Mouse (Mus musculus) MN1 (cell line): ENCODE data around the gene Palld.

Source experiments
- DNase-seq: peaks from one replicate; pipeline ENCODE4 v3.0.0-alpha.2; 2016; ENCODE audit warnings: low spot score

Palld gene

GRCm38 (mm10) chr8:61685280-61685679 lies 217.2 kb downstream of the Palld start:
- DNase-seq, result no peak

GRCm38 (mm10) chr8:61684280-61684939 lies 218.1 kb downstream of the Palld start:
- DNase-seq, result no peak

DNA sequence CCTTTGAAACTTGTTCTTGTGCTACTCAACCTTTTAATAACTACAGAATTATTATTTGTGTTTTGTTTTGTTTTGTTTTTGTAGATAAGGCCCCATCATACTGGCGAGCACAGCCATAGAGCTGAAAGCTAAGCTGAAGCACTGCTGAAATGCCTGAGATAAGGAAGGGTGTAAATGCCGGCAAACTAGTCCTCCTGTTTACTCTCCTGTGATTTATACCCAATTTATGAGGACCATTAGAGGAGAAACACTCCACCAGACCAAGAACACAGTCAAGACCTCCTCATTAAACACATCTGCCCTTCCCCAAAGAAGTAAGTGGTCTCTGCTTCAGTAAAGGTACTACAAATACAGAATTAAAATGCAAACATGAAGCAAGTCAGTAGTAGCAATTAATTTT lies 219.6 kb downstream of the Palld start:
- no peak for DNase-seq

DNA sequence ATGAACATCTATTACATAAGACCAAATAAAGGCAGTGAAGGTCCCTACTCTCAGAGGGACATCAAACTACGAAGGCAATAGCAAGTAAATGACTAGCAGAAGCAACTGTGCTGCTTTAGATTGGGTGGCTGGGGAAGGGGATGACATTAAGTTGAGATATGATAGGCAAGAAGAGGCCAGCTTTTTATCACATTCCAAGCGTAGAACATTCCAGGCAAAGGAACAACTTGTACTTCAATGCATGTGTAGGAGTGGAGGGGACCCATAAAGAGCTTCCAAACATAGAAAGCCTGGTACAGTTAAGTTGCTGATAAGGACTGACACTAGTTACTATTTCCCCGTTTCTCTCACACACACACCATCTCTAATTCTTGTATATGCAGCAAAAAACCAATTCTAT lies 221.3 kb downstream of the Palld start:
- DNase-seq, result no peak

DNA sequence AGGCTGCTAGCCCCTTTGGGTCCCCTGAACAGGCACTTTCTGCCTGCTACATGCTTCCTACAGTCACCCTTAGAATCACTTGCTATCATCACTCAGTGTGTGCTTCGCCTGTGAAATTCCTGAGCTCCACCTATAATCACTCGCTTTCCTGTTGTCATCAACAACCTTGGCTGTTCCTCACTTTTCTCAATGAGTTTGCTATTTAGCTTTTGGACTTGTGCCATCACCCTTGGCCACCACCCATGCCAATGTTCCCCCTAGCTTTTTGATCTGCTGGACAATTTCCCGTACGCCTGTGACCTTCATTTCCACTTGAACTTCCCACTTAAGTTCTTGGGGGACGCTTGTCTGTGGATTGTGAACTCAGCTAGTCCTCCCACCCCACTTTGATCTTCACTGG lies 225.3 kb downstream of the Palld start:
- DNase-seq, result no peak

GRCm38 (mm10) chr8:61671151-61671550 lies 231.3 kb downstream of the Palld start:
- DNase-seq, result no peak

- DNase-seq, result no peak
These were observed 232.1 kb downstream of the Palld start for GRCm38 (mm10) chr8:61670376-61670775.

DNA sequence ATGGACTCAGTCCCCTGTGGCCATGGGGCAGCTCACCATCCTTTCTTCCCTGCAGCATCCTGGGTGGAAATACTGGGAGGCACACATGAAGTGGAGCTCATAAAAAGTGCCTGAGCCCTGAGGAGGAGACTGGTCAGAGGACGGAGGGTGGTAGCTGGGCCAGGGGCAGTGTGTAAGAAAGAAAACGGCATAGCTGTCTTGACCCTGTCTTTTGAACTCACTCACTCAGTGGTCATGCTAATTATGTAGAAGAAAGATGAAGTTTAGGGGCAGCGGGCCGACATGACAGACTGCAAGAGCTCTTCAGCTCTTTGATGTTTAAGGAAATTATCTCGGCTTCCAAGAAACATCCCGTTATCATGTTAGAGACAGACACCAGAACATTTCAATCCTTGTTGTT lies 235.6 kb downstream of the Palld start:
- DNase-seq, result no peak

DNA sequence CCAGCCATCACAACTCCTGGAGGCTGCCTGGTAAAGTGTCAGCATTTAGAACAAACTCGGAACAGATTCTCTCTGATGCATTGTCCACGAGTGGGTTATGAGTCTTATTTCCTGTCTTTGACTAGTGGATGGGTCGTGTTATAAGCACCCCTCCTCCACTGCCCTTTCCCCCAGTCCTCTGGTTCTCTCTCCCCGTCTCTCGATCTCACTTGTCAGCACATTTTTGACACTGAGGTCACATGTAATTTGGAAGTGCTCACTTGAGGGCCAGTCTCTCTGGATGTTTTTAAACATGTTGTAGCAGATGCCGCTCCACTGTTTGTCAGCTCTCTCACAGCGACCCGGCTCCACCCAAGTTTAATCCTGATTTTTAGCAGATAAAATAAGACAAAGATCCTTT lies 237.5 kb downstream of the Palld start:
- DNase-seq, result no peak

GRCm38 (mm10) chr8:61664162-61664561 lies 238.3 kb downstream of the Palld start:
- no peak for DNase-seq

GRCm38 (mm10) chr8:61662829-61663228 lies 239.7 kb downstream of the Palld start:
- no peak for DNase-seq

GRCm38 (mm10) chr8:61661611-61662010 lies 240.9 kb downstream of the Palld start:
- no peak for DNase-seq

DNA sequence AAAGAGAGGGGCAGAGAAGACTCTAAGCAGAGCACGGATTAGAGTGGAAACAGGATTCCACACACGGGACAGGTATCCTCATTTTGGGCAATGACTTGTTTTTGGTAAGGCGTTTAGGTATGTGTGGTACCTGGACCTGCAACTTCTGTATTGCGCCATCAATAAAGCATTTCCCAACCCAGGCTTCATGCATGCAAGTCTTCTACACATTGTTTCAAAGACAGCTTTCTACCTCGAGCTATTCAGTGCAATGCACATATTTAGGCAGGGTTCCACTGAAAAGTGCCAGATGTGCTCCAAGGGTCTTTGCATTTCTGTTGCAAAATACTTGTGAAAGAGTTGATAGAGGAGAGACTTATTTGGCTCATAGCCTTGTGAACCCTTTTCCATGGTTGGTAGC lies 241.5 kb downstream of the Palld start:
- DNase-seq, result no peak

DNA sequence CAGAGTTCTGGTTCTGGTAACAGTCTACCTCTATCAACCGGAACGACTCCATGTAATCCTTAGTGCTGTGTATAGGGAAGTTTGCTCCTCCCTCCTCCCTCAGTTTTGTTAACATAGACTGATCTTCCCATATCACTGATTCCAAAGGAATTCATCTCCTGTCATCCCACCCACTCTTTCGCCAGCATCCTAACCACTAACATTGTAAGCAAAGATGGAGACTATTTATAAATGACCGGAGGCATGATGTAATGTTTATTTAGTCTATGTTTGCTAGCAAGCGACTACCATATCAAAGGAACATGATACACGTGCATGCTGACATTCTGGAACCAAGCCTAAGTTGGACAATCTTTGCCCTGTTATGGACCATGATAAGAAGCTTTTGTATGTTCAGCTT lies 250.5 kb downstream of the Palld start:
- DNase-seq, result no peak

DNA sequence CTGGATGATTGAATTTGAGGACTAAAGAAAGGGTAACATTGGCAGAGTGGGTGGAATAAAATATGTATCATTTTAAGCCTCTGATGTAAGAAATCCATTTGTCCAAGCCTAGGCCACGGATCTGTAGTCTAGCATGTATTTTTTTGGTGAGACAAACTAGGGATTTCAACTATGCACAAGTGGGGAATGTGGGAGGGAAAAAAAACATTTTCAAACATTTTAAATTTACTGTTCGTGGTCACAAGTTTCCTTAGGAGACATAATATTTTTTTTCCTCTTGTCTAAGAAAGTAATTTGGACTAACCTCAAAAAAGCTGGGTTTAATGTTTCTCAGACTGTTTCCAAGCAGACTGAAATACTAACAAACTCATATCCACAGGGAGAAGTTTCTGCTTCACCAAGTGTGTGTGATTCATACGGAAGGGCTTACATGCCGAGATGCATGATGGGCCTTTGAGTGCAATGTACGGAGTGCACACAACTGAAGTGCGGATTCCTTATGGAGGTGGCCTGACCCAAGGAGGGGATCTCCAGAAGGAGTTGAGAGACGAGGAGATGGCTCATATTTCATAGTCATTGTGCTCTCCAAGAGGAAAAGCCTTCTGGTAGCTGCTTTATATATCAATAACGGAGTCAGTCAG lies 256.2 kb downstream of the Palld start:
- no peak for DNase-seq

- no peak for DNase-seq
These were observed 256.8 kb downstream of the Palld start for GRCm38 (mm10) chr8:61645642-61646041.

- DNase-seq, result no peak
These were observed 259.3 kb downstream of the Palld start for GRCm38 (mm10) chr8:61643215-61643614.

DNA sequence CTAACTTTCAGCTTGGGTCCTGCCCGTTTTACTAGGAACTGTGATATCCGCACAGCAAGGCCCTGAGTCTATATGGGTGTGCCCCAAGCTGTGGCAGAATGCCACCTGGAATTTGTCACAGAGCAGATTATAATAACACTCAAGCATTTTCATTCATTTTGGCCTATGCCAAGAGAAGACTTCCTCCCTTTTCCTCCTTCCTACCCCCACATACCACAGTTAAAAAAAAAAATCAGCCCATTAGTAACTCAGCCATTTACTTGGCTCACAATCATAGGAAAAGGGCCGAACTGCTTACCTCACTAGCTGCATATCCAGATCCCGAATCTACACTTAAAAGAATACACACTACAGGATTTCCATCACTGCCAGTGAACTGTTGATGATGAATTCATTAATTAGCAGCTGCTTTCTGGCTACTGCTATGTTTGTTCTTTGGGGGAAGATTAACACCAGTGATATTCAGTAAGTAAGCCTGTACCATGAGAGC lies 260.1 kb downstream of the Palld start:
- no peak for DNase-seq

GRCm38 (mm10) chr8:61639596-61639995 lies 262.9 kb downstream of the Palld start:
- no peak for DNase-seq

GRCm38 (mm10) chr8:61639008-61639407 lies 263.5 kb downstream of the Palld start:
- no peak for DNase-seq

- DNase-seq, result no peak
These were observed 264.8 kb downstream of the Palld start for GRCm38 (mm10) chr8:61637736-61638135.

GRCm38 (mm10) chr8:61634811-61635210 lies 267.7 kb downstream of the Palld start:
- DNase-seq, result no peak

GRCm38 (mm10) chr8:61632331-61632730 lies 270.2 kb downstream of the Palld start:
- no peak for DNase-seq

- no peak for DNase-seq
These were observed 272.9 kb downstream of the Palld start for GRCm38 (mm10) chr8:61629631-61629968.
